Mouse (Mus musculus) T-helper 1 cell (primary cell): ENCODE results near the gene Il18r1.

Source experiments
- in situ Hi-C: fragments of 300-600 bp; cut with MboI, MseI; formaldehyde crosslinking; loops from one replicate; pipeline ENCODE4 v1.15.1; 2025; ENCODE audit warnings: high pct_unique_total_duplicates

Gene Il18r1

GRCm38 (mm10) chr1:40494594-40494993, 29.2 kb downstream of the Il18r1 start:
- in situ Hi-C loops, result loop anchor here (5.0 kb wide), 1 partner anchor 43 kb away; no protein-coding TSS in a partner anchor

GRCm38 (mm10) chr1:40499708-40500107, 34.4 kb downstream of the Il18r1 start:
- in situ Hi-C loops, result no loop called here

GRCm38 (mm10) chr1:40501126-40501525, 35.8 kb downstream of the Il18r1 start:
- in situ Hi-C loops, result no loop called here

- in situ Hi-C loops, result no loop called here
Measured at GRCm38 (mm10) chr1:40501546-40502398, 36.4 kb downstream of the Il18r1 start.

- in situ Hi-C loops, result no loop called here
Measured at GRCm38 (mm10) chr1:40504548-40504947, 39.2 kb downstream of the Il18r1 start.

- in situ Hi-C loops, result no loop called here
Measured at GRCm38 (mm10) chr1:40514851-40515585, 49.7 kb downstream of the Il18r1 start, which contains the start of gene Il18rap. Il18rap (plus strand) TSS chr1:40515362.

- in situ Hi-C loops, result no loop called here
Measured at GRCm38 (mm10) chr1:40516364-40516763, 51.0 kb downstream of the Il18r1 start.

GRCm38 (mm10) chr1:40522918-40523317, 57.6 kb downstream of the Il18r1 start:
- in situ Hi-C loops, result no loop called here

GRCm38 (mm10) chr1:40523971-40524722, 58.8 kb downstream of the Il18r1 start:
- in situ Hi-C loops, result no loop called here

- in situ Hi-C loops, result no loop called here
Measured at GRCm38 (mm10) chr1:40529287-40529686, 63.9 kb downstream of the Il18r1 start.

GRCm38 (mm10) chr1:40537577-40537976, 72.2 kb downstream of the Il18r1 start:
- in situ Hi-C loops, result loop anchor here (5.0 kb wide), 1 partner anchor 45 kb away; no protein-coding TSS in a partner anchor

- in situ Hi-C loops, result loop anchor here (5.0 kb wide), 1 partner anchor 162 kb away; no protein-coding TSS in a partner anchor
Measured at GRCm38 (mm10) chr1:40544650-40545049, 79.3 kb downstream of the Il18r1 start.

GRCm38 (mm10) chr1:40546645-40547044, 81.3 kb downstream of the Il18r1 start:
- in situ Hi-C loops, result no loop called here

- in situ Hi-C loops, result no loop called here
Measured at GRCm38 (mm10) chr1:40547064-40547572, 81.8 kb downstream of the Il18r1 start.

- in situ Hi-C loops, result no loop called here
Measured at GRCm38 (mm10) chr1:40547762-40548161, 82.4 kb downstream of the Il18r1 start.
